15 mouse cellular contexts compared by ENCODE assay signal in genomic region chr3:97915081-97915480, GRCm38 (mm10). TPM values are rescaled to one million over a fixed set of nuclear protein-coding genes. Genes with fewer than 3 reads are reported as not detected.
A peak's percentile ranks its signal among the peaks of the same experiment; 100 is the strongest.
DNase-seq lines count a peak whose midpoint lies in the region; ATAC-seq and TF ChIP-seq lines count a peak whose summit lies in the region.
"Had no signal": no experiment of that assay in that cellular context is flagged by ENCODE, and none has a peak within 500 bp of the region (broad histone marks: within the 10 kb centered on the region; RNA-seq: fewer than 3 reads in every experiment).

No protein-coding gene starts in this region.

- no peaks in the 10 kb centered on the region; the same call in 1 of the 2 replicates for H3K36me3 ChIP-seq in heart, adult 2 months (ENCODE audit: control insufficient read depth, insufficient read depth, low read length)
- H3K36me3 ChIP-seq in midbrain, embryonic 11.5 days (ENCODE audit: control insufficient read depth, insufficient read depth, low read length), result no peaks in the 10 kb centered on the region
- H3K36me3 ChIP-seq in midbrain, embryonic 16.5 days (ENCODE audit: control insufficient read depth, insufficient read depth, low read length), result peaks cover 6% of the 10 kb centered on the region
- peaks cover 2% of the 10 kb centered on the region; the same call in 1 of the 2 replicates for H3K36me3 ChIP-seq in ES-E14 (ENCODE audit: control insufficient read depth, insufficient read depth, low read length, poor library complexity, severe bottlenecking)
- H3K36me3 ChIP-seq in hindbrain, embryonic 14.5 days (replicated peaks; ENCODE audit: control insufficient read depth, insufficient read depth), result peaks cover 68% of the 10 kb centered on the region; the same call in 1 of the 2 replicates

- no peak for TF ChIP-seq POLR2A in heart, adult 2 months (IDR thresholded peaks at IDR 0.05; ENCODE audit: insufficient read depth, low read depth, low read length)

- H3K4me1 ChIP-seq in heart, adult 2 months (ENCODE audit: control insufficient read depth, insufficient read depth, low read length), result no peaks in the 10 kb centered on the region
- H3K4me1 ChIP-seq in midbrain, embryonic 11.5 days (ENCODE audit: control insufficient read depth, insufficient read depth, low read length), result no peaks in the 10 kb centered on the region
- H3K4me1 ChIP-seq in midbrain, embryonic 16.5 days (ENCODE audit: control insufficient read depth, insufficient read depth, low read length), result no peaks in the 10 kb centered on the region
- H3K4me1 ChIP-seq in ES-E14 (ENCODE audit: control insufficient read depth in 2 of 2, insufficient read depth in 2 of 2, low read length in 2 of 2, poor library complexity in 1 of 2), result no peaks in the 10 kb centered on the region
- H3K4me1 ChIP-seq in hindbrain, embryonic 14.5 days (replicated peaks; ENCODE audit: control insufficient read depth, insufficient read depth, low read length), result no peaks in the 10 kb centered on the region
- H3K4me1 ChIP-seq: embryonic facial prominence, embryonic 15.5 days had no signal

- DNase-seq in heart, adult 2 months, result no peak
- DNase-seq in heart, adult 8-10 months (ENCODE audit: low spot score), result no peak
- peak; percentile 76 for DNase-seq in midbrain, embryonic 11.5 days (ENCODE audit: low spot score, missing footprints)
- no peak for DNase-seq in ES-E14 (ENCODE audit: low read depth, low spot score)
- DNase-seq in embryo, embryonic 10.5 days (ENCODE audit: low spot score), result peak; percentile 36
- no peak for DNase-seq in hindbrain, embryonic 14.5 days (ENCODE audit: low spot score)
- DNase-seq in right cerebral cortex, adult 18-20 months, result no peak
- DNase-seq: adrenal gland, postnatal 25 days; cerebellum, adult 11-12 months; kidney, postnatal 36 days; thymus, adult 18-20 months had no signal

- no peaks in the 10 kb centered on the region; the same call in 1 of the 2 replicates for H3K79me2 ChIP-seq in heart, adult 2 months (replicated peaks; ENCODE audit: control insufficient read depth, insufficient read depth, low read length)

- H3K4me2 ChIP-seq in midbrain, embryonic 11.5 days, result no peak overlapping the region
- no peak overlapping the region for H3K4me2 ChIP-seq in midbrain, embryonic 16.5 days (ENCODE audit: low read length)
- no peak overlapping the region for H3K4me2 ChIP-seq in hindbrain, embryonic 14.5 days (replicated peaks)
- H3K4me2 ChIP-seq: embryonic facial prominence, embryonic 15.5 days; heart, embryonic 11.5 days had no signal

- H3K4me3 ChIP-seq in heart, adult 2 months, result no peak overlapping the region
- no peak overlapping the region for H3K4me3 ChIP-seq in midbrain, embryonic 11.5 days (ENCODE audit: low read depth, low read length)
- no peak overlapping the region for H3K4me3 ChIP-seq in midbrain, embryonic 16.5 days (ENCODE audit: low read depth, low read length)
- no peak overlapping the region for H3K4me3 ChIP-seq in ES-E14 (ENCODE audit: insufficient read depth in 1 of 2, low read depth in 1 of 2, low read length in 2 of 2, poor library complexity in 1 of 2, severe bottlenecking in 1 of 2)
- H3K4me3 ChIP-seq in hindbrain, embryonic 14.5 days (replicated peaks; ENCODE audit: low read length), result no peak overlapping the region
- H3K4me3 ChIP-seq: embryonic facial prominence, embryonic 15.5 days had no signal

- WGBS in heart, adult 2 months, result 66% methylated on average over 4 of the region's 4 CpGs
- 76% methylated on average over 4 of the region's 4 CpGs for WGBS in midbrain, embryonic 11.5 days
- WGBS in midbrain, embryonic 16.5 days, result 79% methylated on average over 4 of the region's 4 CpGs
- WGBS in hindbrain, embryonic 14.5 days, result 81% methylated on average over 4 of the region's 4 CpGs

- in situ Hi-C loops in ES-E14 (cut with MboI; ENCODE audit: low sequenced_read_pairs in 2 of 2, unreplicated experiment in 2 of 2), result no loop called here

- H3K9me3 ChIP-seq in midbrain, embryonic 11.5 days (ENCODE audit: control insufficient read depth, low read length), result no peaks in the 10 kb centered on the region
- H3K9me3 ChIP-seq in midbrain, embryonic 16.5 days (replicated peaks; ENCODE audit: control insufficient read depth, low read length, poor library complexity, severe bottlenecking), result no peaks in the 10 kb centered on the region
- no peaks in the 10 kb centered on the region for H3K9me3 ChIP-seq in ES-E14 (ENCODE audit: control insufficient read depth, insufficient read depth, low read depth, low read length)
- H3K9me3 ChIP-seq in hindbrain, embryonic 14.5 days (ENCODE audit: control insufficient read depth, low read length), result no peaks in the 10 kb centered on the region
- H3K9me3 ChIP-seq: embryonic facial prominence, embryonic 15.5 days had no signal

- H3K27ac ChIP-seq in heart, adult 2 months, result no peak overlapping the region
- no peak overlapping the region for H3K27ac ChIP-seq in midbrain, embryonic 11.5 days (ENCODE audit: low read depth, low read length)
- no peak overlapping the region for H3K27ac ChIP-seq in midbrain, embryonic 16.5 days (ENCODE audit: low read length)
- H3K27ac ChIP-seq in ES-E14 (ENCODE audit: insufficient read depth, low read depth, low read length, poor library complexity, severe bottlenecking), result no peak overlapping the region
- H3K27ac ChIP-seq in hindbrain, embryonic 14.5 days, result no peak overlapping the region
- H3K27ac ChIP-seq: embryonic facial prominence, embryonic 15.5 days; macrophage had no signal

- intact Hi-C loops in heart, adult 2 months (cut with DNase I), result no loop called here

- H3K27me3 ChIP-seq in heart, adult 2 months (ENCODE audit: control insufficient read depth, insufficient read depth, low read length), result no peaks in the 10 kb centered on the region
- no peaks in the 10 kb centered on the region for H3K27me3 ChIP-seq in midbrain, embryonic 11.5 days (ENCODE audit: control insufficient read depth, insufficient read depth, low read length)
- no peaks in the 10 kb centered on the region for H3K27me3 ChIP-seq in midbrain, embryonic 16.5 days (ENCODE audit: control insufficient read depth, insufficient read depth, low read depth, low read length)
- no peaks in the 10 kb centered on the region for H3K27me3 ChIP-seq in hindbrain, embryonic 14.5 days (ENCODE audit: control insufficient read depth, insufficient read depth, low read length)
- H3K27me3 ChIP-seq: embryonic facial prominence, embryonic 15.5 days had no signal

- H3K9ac ChIP-seq in heart, adult 2 months (ENCODE audit: low read depth, low read length), result no peak overlapping the region
- H3K9ac ChIP-seq in midbrain, embryonic 11.5 days (ENCODE audit: low read length), result no peak overlapping the region
- no peak overlapping the region for H3K9ac ChIP-seq in midbrain, embryonic 16.5 days (ENCODE audit: low read depth, low read length)
- no peak overlapping the region for H3K9ac ChIP-seq in ES-E14 (ENCODE audit: insufficient read depth, low read depth, low read length, poor library complexity, severe bottlenecking)
- no peak overlapping the region for H3K9ac ChIP-seq in hindbrain, embryonic 14.5 days
- H3K9ac ChIP-seq: embryonic facial prominence, embryonic 15.5 days had no signal

- ATAC-seq in midbrain, embryonic 11.5 days (ENCODE audit: low FRiP score), result no peak
- ATAC-seq in midbrain, embryonic 16.5 days, result no peak
- no peak for ATAC-seq in hindbrain, embryonic 14.5 days (ENCODE audit: low FRiP score)

- no peak for TF ChIP-seq EP300 in heart, adult 2 months (IDR thresholded peaks at IDR 0.05; ENCODE audit: insufficient read depth, low read depth, low read length)

- TF ChIP-seq CTCF in heart, adult 2 months (IDR thresholded peaks at IDR 0.05), result peak; percentile 57

TF ChIP-seq in ES-E14, 5 proteins besides CTCF, POLR2A, EP300 and RAD21:
- TF ChIP-seq ZNF384 (IDR thresholded peaks at IDR 0.05; ENCODE audit: low read depth, low read length) (peak; percentile 42; the same call in 1 of the 2 replicates), ZC3H11A (IDR thresholded peaks at IDR 0.05; ENCODE audit: borderline replicate concordance, low read depth, low read length) (no peak), CHD2 (IDR thresholded peaks at IDR 0.05; ENCODE audit: low read depth, low read length) (no peak), HCFC1 (IDR thresholded peaks at IDR 0.05; ENCODE audit: borderline replicate concordance, insufficient read depth, low read length) (no peak)

RNA-seq across cellular contexts. Expression of gene Sec22b, which starts 14.1 kb away (rescaled TPM):
- total RNA-seq in heart, adult 2 months (2021), result 10 to 100 TPM; 44.9 to 51.8 TPM
- 17.6 and 36.3 TPM in 2 replicates for polyA plus RNA-seq in heart, adult 2 months (2012; rRNA removed)
- total RNA-seq in heart, adult 8-10 months (2022), result 10 to 100 TPM; 43.2 to 56.8 (median 53.3) TPM
- 122 and 127 TPM in 2 replicates for polyA plus RNA-seq in midbrain, embryonic 11.5 days (2014; fragmentation: Nextera tagmentation; extraction: Ambion mirVana)
- polyA plus RNA-seq in midbrain, embryonic 16.5 days (2015; fragmentation: Nextera tagmentation; extraction: Ambion mirVana), result 86.9 and 94.8 TPM in 2 replicates
- total RNA-seq in ES-E14 (2012; rRNA removed), result 29.1 and 44.4 TPM in 2 replicates
- polyA plus RNA-seq in hindbrain, embryonic 14.5 days (2014; fragmentation: Nextera tagmentation; extraction: Ambion mirVana), result 110 and 111 TPM in 2 replicates

RNA-seq across cellular contexts. Expression of gene Pde4dip, which starts 26.6 kb away (rescaled TPM):
- 1,000 to 10,000 TPM; 1,629 to 1,897 TPM for total RNA-seq in heart, adult 2 months (2021)
- 1,061 and 1,297 TPM in 2 replicates for polyA plus RNA-seq in heart, adult 2 months (2012; rRNA removed)
- 1,000 to 10,000 TPM; 1,836 to 2,320 (median 2,004) TPM for total RNA-seq in heart, adult 8-10 months (2022)
- polyA plus RNA-seq in midbrain, embryonic 11.5 days (2014; fragmentation: Nextera tagmentation; extraction: Ambion mirVana), result 27.6 and 29.1 TPM in 2 replicates
- polyA plus RNA-seq in midbrain, embryonic 16.5 days (2015; fragmentation: Nextera tagmentation; extraction: Ambion mirVana), result 67.5 and 75.5 TPM in 2 replicates
- 10.0 and 12.0 TPM in 2 replicates for total RNA-seq in ES-E14 (2012; rRNA removed)
- polyA plus RNA-seq in hindbrain, embryonic 14.5 days (2014; fragmentation: Nextera tagmentation; extraction: Ambion mirVana), result 76.6 and 84.5 TPM in 2 replicates

Comparison
In these comparisons a context has a peak if more than half of its experiments do, and no peak if none do; other contexts are left out.
1. DNase-seq: peak in midbrain, embryonic 11.5 days (single experiment) and embryo, embryonic 10.5 days (single experiment); none in heart, adult 2 months (0 of 2), heart, adult 8-10 months (single experiment), ES-E14 (single experiment), hindbrain, embryonic 14.5 days (single experiment) and right cerebral cortex, adult 18-20 months (single experiment).
2. RNA of gene Pde4dip, which starts 26.6 kb away (polyA plus RNA-seq): 1,061 to 1,297 TPM in heart, adult 2 months; 76.6 to 84.5 TPM in hindbrain, embryonic 14.5 days, 67.5 to 75.5 TPM in midbrain, embryonic 16.5 days and 27.6 to 29.1 TPM in midbrain, embryonic 11.5 days; every median in the first group is over 10 times any median in the second.